Mouse (Mus musculus): Measurements from ENCODE around the gene Pde10a. TPM values are rescaled to one million over a fixed set of nuclear protein-coding genes. Genes with fewer than 3 reads are reported as not detected.

Pde10a gene
- polyA plus RNA-seq, 1 experiment = 3.9 TPM

GRCm38 (mm10) chr17:8856430-8857371, 331.5 kb downstream of the Pde10a start:
- H3K27me3 ChIP-seq (replicated peaks) = no peaks in the 10 kb centered on the region
- H3K36me3 ChIP-seq (replicated peaks; ENCODE audit: low read length) = no peaks in the 10 kb centered on the region
- peaks cover 45% of the 10 kb centered on the region for H3K4me1 ChIP-seq
- TF ChIP-seq FLI1 (IDR thresholded peaks at IDR 0.05; ENCODE audit: low read length) (no peak), GATA1 (IDR thresholded peaks at IDR 0.05; ENCODE audit: borderline replicate concordance, low read length) (no peak)
- peak overlapping the region; percentile 89 for H3K4me3 ChIP-seq (replicated peaks)
- no peaks in the 10 kb centered on the region for H3K9me3 ChIP-seq

DNA sequence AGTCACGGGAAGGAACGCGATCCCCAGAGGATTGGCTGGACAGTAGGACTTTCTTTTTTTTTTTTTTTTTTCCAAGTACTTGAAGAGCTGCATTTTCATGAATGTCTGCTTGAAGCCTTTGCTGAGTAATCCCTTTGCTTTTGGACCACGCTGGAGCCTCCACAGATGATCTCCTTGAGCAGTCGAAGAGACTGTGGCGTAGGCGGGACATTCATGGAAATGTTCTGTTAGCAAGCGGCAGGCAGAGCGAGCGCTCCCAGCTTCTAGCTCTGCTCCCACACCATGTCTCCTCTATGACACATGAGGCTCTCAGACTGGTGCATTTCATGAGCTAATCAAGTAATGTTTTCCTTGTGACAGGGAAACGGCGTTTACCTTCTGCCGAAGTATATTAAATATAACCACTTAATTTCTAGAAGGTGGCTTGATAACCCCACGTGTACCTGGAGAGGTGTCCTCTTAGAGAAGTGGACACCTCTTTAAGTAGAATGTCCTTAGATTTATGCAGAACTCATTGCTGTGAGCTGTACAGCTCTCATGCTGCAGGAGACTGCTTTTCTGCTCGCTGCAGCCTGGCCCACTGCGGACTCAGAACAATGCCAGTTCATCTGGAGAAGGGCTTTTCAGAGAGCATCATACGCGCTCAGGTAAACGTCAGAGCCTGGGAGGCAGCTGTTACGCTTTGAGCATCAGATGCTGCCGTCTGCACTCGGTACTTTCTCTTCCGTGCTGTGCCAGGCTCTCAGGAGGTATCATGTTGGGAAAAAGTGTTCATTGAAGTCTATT, 333.7 kb downstream of the Pde10a start:
- Histone ChIP-seq H3K27me3 (replicated peaks) (no peaks in the 10 kb centered on the region), H3K4me3 (replicated peaks) (no peak overlapping the region), H3K4me1 (peaks cover 54% of the 10 kb centered on the region), H3K9me3 (no peaks in the 10 kb centered on the region), H3K36me3 (replicated peaks; ENCODE audit: low read length) (no peaks in the 10 kb centered on the region)
- TF ChIP-seq FLI1 (IDR thresholded peaks at IDR 0.05; ENCODE audit: low read length) = no peak
- no peak for TF ChIP-seq GATA1 (IDR thresholded peaks at IDR 0.05; ENCODE audit: borderline replicate concordance, low read length)

DNA sequence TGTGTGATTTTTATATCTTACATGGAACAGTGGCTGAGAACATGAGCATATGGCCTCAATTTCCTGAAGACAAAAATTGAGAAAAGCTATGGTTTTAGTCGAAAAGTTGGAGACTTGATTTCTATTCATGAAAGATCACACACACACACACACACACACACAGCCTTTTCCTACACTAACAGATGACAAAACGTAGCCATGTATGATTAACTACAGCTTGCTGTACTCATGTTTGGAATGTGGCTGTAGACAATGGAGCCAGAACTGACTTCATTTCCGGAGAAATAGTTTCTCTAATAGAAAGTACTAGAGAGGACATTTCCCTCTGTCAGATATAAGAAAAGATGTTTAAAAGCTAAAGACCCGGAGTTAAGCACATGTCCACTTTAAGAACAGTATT, 334.3 kb downstream of the Pde10a start:
- TF ChIP-seq FLI1 (IDR thresholded peaks at IDR 0.05; ENCODE audit: low read length) (no peak), GATA1 (IDR thresholded peaks at IDR 0.05; ENCODE audit: borderline replicate concordance, low read length) (no peak)
- H3K4me3 ChIP-seq (replicated peaks) = no peak overlapping the region

GRCm38 (mm10) chr17:8864638-8865497, 339.7 kb downstream of the Pde10a start:
- Histone ChIP-seq H3K9me3 (no peaks in the 10 kb centered on the region), H3K36me3 (replicated peaks; ENCODE audit: low read length) (no peaks in the 10 kb centered on the region), H3K4me1 (peaks cover 67% of the 10 kb centered on the region), H3K27me3 (replicated peaks) (no peaks in the 10 kb centered on the region), H3K4me3 (replicated peaks) (peak overlapping the region; percentile 79)
- TF ChIP-seq GATA1 (IDR thresholded peaks at IDR 0.05; ENCODE audit: borderline replicate concordance, low read length) = no peak
- no peak for TF ChIP-seq FLI1 (IDR thresholded peaks at IDR 0.05; ENCODE audit: low read length)

More for the DNA sequence above, 334.3 kb downstream of the Pde10a start:
- Histone ChIP-seq H3K36me3 (replicated peaks; ENCODE audit: low read length) (no peaks in the 10 kb centered on the region), H3K27me3 (replicated peaks) (no peaks in the 10 kb centered on the region), H3K9me3 (no peaks in the 10 kb centered on the region), H3K4me1 (peaks cover 60% of the 10 kb centered on the region)

DNA sequence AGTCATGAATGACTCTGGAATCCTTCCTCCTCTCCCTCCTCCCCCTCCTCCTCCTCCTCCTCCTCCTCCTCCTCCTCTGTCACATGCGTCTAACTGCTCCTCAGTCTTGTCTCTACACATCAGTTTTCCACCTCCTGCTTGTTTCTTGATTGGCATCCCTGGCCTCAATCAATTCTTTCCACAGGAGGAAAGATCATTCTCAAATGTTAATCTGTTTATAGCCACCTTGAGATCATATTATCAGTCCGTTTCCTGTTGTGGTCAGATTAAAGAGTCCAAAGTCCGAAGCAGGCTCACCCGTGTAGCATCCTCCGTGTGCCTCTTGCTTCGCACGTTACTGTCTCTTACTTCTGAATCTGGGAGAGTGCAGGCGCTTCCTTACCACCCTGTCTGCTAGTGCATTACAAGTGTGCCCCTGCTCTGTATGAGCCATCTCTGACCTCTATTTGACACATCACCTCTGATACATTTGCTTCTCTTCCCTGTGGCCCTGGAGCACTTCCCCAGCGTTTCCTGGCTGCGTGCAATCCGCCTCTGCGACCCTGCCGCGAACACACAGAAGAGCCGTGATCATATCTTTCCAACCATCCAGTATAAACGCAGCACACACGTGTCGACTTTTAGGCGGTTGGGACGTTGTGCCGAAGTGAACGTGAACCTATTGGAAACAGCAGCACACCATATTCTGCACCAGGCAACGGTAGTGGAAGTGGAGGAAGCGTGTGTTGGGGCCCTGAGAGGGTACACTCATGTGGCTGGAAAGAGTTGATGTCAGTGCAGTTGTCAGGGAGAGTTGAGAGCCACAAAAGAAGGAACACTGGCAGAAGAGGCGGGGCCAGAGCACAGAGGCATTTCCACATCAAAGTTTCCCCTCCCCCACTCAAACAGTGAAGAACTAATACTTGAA, 342.4 kb downstream of the Pde10a start:
- Histone ChIP-seq H3K27me3 (replicated peaks) (no peaks in the 10 kb centered on the region), H3K9me3 (no peaks in the 10 kb centered on the region), H3K36me3 (replicated peaks; ENCODE audit: low read length) (no peaks in the 10 kb centered on the region), H3K4me3 (replicated peaks) (peak overlapping the region; percentile 87), H3K4me1 (peaks cover 90% of the 10 kb centered on the region)
- TF ChIP-seq GATA1 (IDR thresholded peaks at IDR 0.05; ENCODE audit: borderline replicate concordance, low read length) (no peak), FLI1 (IDR thresholded peaks at IDR 0.05; ENCODE audit: low read length) (no peak)

DNA sequence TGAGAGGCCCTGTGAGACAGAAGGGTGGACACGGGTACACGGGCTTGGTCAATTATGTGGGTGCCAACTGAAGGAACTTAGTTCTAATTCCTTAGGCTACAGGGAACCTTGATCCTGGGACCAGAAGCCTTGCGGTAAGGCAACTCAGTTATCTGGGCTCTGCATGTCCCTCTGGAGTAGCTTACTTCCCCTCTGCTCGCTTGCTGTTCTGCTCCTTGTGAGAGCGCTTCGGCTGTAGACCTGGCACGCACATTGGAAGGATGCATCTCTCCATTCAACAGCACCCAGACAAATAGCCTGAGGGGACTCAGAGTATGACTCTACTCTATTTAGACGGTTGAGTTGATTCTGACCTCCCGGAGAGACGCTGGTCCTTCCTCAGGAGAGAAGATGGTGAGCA, 344.1 kb downstream of the Pde10a start:
- no peaks in the 10 kb centered on the region for H3K27me3 ChIP-seq (replicated peaks)
- peaks cover 92% of the 10 kb centered on the region for H3K4me1 ChIP-seq
- TF ChIP-seq FLI1 (IDR thresholded peaks at IDR 0.05; ENCODE audit: low read length) (no peak), GATA1 (IDR thresholded peaks at IDR 0.05; ENCODE audit: borderline replicate concordance, low read length) (peak; percentile 31; the same call in 1 of the 3 replicates)
- H3K9me3 ChIP-seq = no peaks in the 10 kb centered on the region
- H3K4me3 ChIP-seq (replicated peaks) = peak overlapping the region; percentile 88
- no peaks in the 10 kb centered on the region for H3K36me3 ChIP-seq (replicated peaks; ENCODE audit: low read length)

DNA sequence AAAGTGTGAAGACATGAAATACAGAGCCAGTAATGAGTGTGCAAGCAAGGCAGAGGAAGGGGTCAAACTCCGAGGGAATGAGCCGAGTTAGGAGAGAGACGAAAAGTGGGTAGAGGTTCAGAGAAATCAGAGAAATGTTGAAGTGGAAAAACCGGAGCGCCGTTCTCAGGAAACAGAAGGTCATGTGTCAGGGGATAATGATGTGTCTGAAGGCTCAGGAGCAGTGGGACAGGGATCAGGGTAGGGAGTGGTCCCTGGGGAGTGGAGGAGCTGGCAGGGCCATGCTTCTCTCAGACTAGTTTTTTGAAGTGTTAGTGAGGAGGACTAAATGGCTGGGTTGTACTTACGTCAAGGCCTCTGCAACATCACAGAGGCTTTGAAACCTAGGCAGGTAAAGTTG, 345.7 kb downstream of the Pde10a start:
- Histone ChIP-seq H3K4me3 (replicated peaks) (peak overlapping the region; percentile 69), H3K4me1 (peaks cover 85% of the 10 kb centered on the region), H3K27me3 (replicated peaks) (no peaks in the 10 kb centered on the region), H3K9me3 (no peaks in the 10 kb centered on the region), H3K36me3 (replicated peaks; ENCODE audit: low read length) (no peaks in the 10 kb centered on the region)
- TF ChIP-seq GATA1 (IDR thresholded peaks at IDR 0.05; ENCODE audit: borderline replicate concordance, low read length) (no peak), FLI1 (IDR thresholded peaks at IDR 0.05; ENCODE audit: low read length) (no peak)

DNA sequence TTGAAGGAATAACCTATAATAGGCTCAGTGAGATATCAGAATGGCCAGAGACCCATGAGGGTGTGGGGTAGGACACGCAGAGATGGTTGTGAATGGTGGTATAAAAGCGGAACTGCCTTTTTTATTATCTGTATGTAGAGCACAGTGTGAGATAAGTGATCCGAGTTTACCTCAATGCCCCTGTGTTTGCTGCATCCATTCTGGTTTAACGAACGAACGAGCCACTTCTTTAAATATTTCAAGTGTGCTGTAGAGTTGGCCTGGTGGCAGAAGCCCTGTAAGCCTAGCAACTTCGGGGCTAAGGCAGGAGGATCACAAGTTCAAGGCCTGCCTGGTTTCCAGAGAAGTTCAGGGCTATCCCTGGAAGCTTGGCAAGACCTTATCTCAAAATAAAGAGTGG, 346.2 kb downstream of the Pde10a start:
- H3K4me3 ChIP-seq (replicated peaks) = no peak overlapping the region
- H3K4me1 ChIP-seq = peaks cover 81% of the 10 kb centered on the region
- no peaks in the 10 kb centered on the region for H3K9me3 ChIP-seq
- no peak for TF ChIP-seq FLI1 (IDR thresholded peaks at IDR 0.05; ENCODE audit: low read length)
- no peak for TF ChIP-seq GATA1 (IDR thresholded peaks at IDR 0.05; ENCODE audit: borderline replicate concordance, low read length)
- no peaks in the 10 kb centered on the region for H3K27me3 ChIP-seq (replicated peaks)
- H3K36me3 ChIP-seq (replicated peaks; ENCODE audit: low read length) = no peaks in the 10 kb centered on the region

Data from megakaryocyte, embryonic 14.5 days (primary cell).